Mouse (Mus musculus): ENCODE data around the gene Ino80.

DNA sequence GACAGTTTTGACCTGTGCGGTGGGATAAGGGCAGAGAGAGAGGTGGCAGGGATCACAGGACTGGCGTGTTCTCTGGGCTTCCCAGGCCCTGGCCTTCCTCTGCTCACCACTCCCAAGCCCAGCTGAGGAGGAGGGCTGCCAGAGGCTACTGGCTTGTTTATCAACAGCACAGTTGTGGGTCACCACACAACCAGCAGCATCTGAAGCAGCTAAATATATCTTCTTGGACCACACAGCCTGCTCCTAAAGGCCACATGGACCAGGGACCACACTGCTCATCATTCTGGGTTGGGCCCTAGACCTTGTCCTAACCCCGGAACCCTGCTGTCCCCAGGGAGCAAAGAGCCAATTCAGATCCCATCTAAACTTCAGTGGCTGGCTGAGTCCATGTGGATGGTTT is 112.5 kb downstream of the Ino80 start:
- no peak for TF ChIP-seq CTCF (IDR thresholded peaks at IDR 0.05; ENCODE audit: control insufficient read depth, insufficient read depth, low read length)
- no peak for TF ChIP-seq POLR2A (IDR thresholded peaks at IDR 0.05; ENCODE audit: borderline replicate concordance, control insufficient read depth, low read depth, low read length)
